Mouse (Mus musculus) naive thymus-derived CD4-positive, alpha-beta T cell, adult 2 months (primary cell): Measurements from ENCODE around the gene Gm42791.

Source experiments
- DNase-seq: peaks from one replicate; pipeline ENCODE4 v3.0.0-alpha.2; 2011; ENCODE audit warnings: low read depth

The Gm42791 gene

GRCm38 (mm10) chr5:148977698-148978457 is 17.1 kb downstream of the Gm42791 start:
- peak; percentile 53 for DNase-seq

DNA sequence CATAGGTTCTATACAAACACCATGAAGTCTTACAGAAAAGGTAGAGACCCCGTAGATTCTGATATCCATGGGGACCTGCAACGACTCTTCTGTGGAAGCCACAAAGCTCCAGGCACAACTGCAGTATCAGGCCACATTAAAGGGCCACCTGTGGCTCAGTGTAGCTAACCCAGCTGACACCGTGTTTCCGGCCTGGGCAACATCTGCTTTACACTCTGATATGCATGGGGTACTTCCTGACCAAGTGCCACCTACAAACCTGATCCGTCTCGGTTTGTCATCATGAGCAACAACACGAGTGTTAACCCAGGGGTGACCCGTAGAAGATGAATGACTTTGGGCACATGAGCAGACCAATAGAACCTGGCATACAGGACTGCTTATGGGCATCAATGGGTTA is 18.1 kb downstream of the Gm42791 start:
- DNase-seq = peak; percentile 85

DNA sequence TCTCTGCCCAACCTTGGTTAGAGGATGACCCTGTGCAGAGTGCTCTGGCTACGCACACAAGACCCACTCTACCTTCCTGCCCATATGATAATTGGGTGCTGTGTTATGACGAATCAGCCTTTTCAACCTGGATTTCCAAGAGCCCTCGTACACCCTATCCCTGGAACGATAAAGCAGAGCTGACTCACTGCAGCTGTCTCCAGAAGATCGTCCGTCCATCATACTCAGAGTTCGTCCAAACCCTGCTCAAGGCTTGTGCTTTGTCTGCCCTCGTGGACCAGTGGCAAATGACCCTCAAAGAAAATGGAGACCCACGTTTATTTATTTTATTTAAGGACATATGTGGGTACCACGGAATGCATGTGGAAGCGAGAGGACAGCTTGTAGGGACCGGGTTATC is 19.9 kb downstream of the Gm42791 start:
- no peak for DNase-seq

DNA sequence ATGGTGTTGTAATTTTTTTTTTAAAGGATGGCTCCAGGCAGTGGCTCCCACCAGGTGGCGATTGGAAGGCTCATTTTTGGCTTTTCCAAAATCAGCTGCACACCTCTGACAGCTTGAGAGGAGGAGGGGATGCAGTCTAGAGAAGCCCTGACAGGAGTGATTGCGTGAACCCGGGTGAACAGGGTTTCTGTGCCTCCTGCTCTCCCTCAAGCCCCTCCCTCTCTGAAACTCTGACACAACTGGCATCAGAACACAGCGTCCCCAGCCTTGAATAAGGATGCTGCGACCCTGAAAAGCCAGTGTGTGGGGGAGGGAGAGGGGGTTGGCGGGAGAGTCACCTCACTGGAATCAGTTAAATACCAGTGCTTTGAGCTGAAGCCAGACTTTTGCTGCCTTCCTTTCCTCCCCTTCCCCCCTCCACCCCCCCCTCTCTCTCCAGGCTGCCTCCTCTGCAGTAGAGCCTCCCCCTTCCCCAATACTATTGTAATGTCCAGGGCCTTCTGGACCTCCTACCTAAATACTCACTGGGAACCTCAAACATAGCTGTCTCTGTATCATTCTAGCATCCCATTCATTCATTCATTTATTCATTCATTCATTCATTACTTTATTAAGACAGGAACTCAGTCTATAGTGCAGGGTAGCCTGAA is 21.8 kb downstream of the Gm42791 start:
- DNase-seq = no peak

GRCm38 (mm10) chr5:148972167-148972566 is 22.8 kb downstream of the Gm42791 start:
- DNase-seq = no peak

DNA sequence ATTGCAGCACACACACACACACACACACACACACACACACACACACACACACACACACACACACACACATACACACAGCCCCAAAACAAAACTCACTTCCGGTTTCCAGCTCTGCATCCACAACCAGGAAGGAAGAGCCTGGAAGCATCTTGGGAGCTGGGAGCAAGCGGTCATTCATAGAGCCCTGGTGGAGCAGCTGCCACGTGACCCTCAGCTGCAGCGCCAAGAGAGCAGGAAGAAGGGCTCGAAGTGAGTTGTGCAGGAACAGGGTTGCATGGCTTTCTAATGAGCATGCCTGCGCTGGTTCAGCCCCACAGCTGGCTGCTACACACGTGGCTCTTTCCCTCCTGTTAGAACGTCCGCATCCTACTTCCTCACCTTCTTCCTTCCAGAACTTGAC is 25.3 kb downstream of the Gm42791 start:
- DNase-seq = peak; percentile 51

- DNase-seq = no peak
Observed at GRCm38 (mm10) chr5:148968958-148969576, 25.9 kb downstream of the Gm42791 start.

DNA sequence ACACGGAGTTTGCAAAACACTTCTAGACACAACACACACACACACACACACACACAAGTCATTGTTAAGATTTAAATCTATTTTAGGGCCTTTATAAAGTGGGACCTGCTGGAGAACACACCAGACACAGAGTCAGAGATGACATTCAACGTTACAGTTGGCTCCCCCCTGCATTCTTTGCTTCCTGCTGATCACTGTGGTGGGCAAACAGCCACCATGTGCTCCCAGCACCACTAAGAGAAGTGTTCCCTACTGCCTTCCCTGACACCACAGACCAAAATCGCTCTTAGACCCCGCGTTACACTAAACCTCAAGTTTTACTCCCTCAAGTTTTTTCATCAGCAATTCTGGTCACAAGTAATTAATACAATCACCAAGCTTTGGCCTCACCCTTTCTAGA is 26.8 kb downstream of the Gm42791 start:
- no peak for DNase-seq

DNA sequence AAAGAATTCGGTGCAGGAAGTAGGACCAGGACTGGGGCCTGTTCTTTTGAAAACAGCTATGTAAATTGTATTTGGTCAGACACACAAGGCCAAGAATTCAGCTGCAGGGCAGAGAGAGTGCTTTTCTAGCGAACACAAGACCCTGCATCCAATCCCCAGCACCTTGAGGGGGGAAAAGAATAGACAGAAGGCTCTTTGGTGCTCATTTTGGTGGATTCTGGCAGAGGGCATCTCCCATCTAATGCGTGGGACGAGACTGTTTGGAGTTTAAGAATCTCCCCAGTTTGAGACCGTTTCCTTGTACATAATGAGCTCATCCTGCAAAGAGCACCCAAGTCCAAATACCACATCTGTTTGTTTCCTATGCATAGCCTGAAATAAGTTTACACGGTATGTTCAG is 28.6 kb downstream of the Gm42791 start:
- no peak for DNase-seq

- no peak for DNase-seq
Observed at GRCm38 (mm10) chr5:148965691-148966333, 29.1 kb downstream of the Gm42791 start.

- no peak for DNase-seq
Observed at GRCm38 (mm10) chr5:148965089-148965591, 29.8 kb downstream of the Gm42791 start.

GRCm38 (mm10) chr5:148964251-148964650 is 30.7 kb downstream of the Gm42791 start:
- no peak for DNase-seq

GRCm38 (mm10) chr5:148960211-148960610 is 34.7 kb downstream of the Gm42791 start:
- DNase-seq = no peak

GRCm38 (mm10) chr5:148959068-148959990 is 35.6 kb downstream of the Gm42791 start:
- DNase-seq = peak; percentile 81

DNA sequence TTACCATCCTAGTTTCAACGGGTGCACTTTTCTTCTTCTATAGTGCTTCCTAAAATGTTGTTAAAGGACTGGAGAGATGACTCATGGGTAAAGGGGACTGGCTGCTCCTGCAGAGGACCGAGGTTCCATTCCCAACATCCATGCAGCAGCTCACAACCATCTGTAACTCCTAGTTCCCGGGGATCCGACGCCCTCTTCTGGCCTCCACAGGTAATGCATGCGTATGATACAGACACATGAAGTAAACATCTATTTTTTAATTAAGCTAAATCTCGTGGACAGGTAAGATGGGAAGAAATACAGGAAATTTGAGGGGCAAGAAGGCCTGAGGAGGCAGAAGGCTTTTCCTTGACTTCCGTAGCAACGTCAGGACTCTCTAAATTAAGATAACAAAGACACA is 36.6 kb downstream of the Gm42791 start:
- DNase-seq = peak; percentile 57

DNA sequence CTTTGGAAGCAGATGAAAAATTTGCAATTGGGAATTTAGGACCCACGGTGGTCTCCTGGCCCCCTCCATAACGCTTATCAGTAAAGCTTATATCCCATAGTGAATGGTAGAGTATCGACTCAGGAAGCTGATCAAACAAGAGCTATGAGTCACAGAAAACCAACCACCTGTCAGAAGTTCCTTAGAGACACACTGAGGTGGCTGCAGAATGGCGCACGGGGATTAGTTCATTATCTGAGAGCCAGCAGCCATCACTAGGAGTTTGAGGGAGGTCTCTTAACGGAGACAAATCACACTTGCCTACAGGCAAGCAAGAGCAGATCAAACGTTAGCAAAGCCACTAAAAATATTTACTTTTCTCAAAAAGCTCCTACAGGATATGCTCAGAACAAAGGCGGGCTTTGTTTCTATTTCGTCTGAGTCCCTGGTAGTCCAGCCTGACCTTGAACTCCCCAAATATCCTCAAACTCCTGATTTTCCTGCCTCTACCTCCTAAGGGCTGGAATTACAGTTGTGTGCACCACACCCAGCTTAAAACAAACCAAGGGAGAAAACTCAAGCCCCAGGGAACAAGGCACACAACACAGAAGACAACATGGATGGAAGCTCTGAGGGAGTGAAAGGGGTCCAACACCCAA is 37.9 kb downstream of the Gm42791 start:
- peak; percentile 64 for DNase-seq

DNA sequence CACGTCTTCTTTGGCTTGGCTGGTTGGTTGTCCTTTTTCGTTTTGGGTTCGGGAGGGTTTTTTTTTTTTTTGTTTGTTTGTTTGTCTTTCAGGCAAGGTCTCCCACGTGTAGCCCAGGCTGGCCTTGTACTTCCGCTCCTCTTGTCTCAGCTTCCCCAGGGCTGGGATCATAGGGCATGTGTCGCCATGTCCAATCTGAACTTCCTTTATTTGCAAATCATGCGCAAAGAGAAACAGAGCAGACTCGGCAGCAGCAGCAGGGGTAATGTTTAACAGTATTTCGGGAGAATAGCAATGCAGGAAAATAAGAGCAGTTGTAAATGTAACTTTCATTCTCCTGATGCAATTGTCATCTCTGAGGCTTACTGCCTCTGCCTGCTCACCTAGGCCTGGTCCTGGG is 38.9 kb downstream of the Gm42791 start:
- no peak for DNase-seq

- DNase-seq = no peak
Observed at GRCm38 (mm10) chr5:148955575-148955974, 39.4 kb downstream of the Gm42791 start.

GRCm38 (mm10) chr5:148954314-148955060 is 40.5 kb downstream of the Gm42791 start:
- no peak for DNase-seq

- no peak for DNase-seq
Observed at GRCm38 (mm10) chr5:148953098-148953497, 41.8 kb downstream of the Gm42791 start.
